Mouse (Mus musculus): Measurements from ENCODE around the gene Flot1.

DNA sequence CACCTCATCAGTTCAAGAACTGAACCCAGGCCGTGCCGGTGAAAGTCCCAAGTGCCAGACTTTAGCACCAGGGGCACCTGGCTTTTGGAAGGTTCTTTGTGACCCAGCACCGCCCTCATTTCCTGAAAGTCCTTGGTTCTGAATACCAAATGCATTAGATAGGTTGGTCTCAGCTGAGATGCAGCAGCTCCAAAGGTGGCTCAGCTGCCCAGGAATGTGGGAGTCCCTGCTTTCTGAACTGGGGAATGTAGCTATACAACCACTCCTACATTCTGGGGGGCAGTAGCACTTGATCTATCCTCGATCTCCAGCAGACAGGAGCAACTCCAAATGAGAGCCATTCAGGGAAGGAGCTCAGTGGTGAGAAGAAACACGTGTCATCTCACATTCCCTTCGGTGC lies 10.3 kb upstream of the Flot1 start:
- TF ChIP-seq CTCF (IDR thresholded peaks at IDR 0.05; ENCODE audit: control insufficient read depth, insufficient read depth, low read length) (no peak), POLR2A (IDR thresholded peaks at IDR 0.05; ENCODE audit: borderline replicate concordance, control insufficient read depth, low read depth, low read length) (no peak)

Data from bone marrow, adult 2 months (tissue).